Mouse (Mus musculus) G1E (cell line): ENCODE measurements around the gene Wdr83.

ENCODE experiments used
- CTCF ChIP-seq: IDR thresholded peaks from 2 replicates; pipeline ENCODE4 v1.5.1; 2012; ENCODE audit warnings: low read depth, low read length, inconsistent platforms, mixed read lengths
- GATA1 ChIP-seq: IDR thresholded peaks from 2 replicates; pipeline ENCODE4 v1.6.1; 2012; ENCODE audit warnings: borderline replicate concordance, low read length, inconsistent platforms, mixed read lengths
- GATA2 ChIP-seq: IDR thresholded peaks from 2 replicates; pipeline ENCODE4 v1.6.1; 2012; ENCODE audit warnings: low read depth, low read length, inconsistent platforms, borderline replicate concordance
- POLR2AphosphoS5 ChIP-seq: IDR thresholded peaks from 2 replicates; pipeline ENCODE4 v1.6.1; 2012; ENCODE audit warnings: low read depth, low read length, inconsistent platforms; ENCODE audit not compliant: insufficient replicate concordance

GRCm38 (mm10) chr8:85035165-85035727, 45.9 kb downstream of the Wdr83 start:
- no peak for TF ChIP-seq CTCF
- no peak for TF ChIP-seq GATA1
- TF ChIP-seq POLR2AphosphoS5, result peak; percentile 49; the same call in 1 of the 2 replicates
- no peak for TF ChIP-seq GATA2
